Mouse (Mus musculus) embryonic facial prominence, embryonic 15.5 days (tissue): Measurements from ENCODE around the gene Vmn1r1. TPM values are rescaled to one million over a fixed set of nuclear protein-coding genes. Genes with fewer than 3 reads are reported as not detected.

Source experiments
- ATAC-seq: fragments of 200-750 bp; cut with Nextera tagmentation; 2 replicates; pipeline ENCODE4 v1.8.0; 2017; ENCODE audit warnings: low read depth, moderate TSS enrichment; ENCODE audit not compliant: insufficient number of reproducible peaks, low FRiP score, low TSS enrichment
- H3K27ac ChIP-seq: fragments of 300-500 bp; sonication (generic); replicated peaks from 2 replicates; pipeline ENCODE4 v1.5.1; 2015; ENCODE audit warnings: mild to moderate bottlenecking, inconsistent platforms
- H3K27me3 ChIP-seq: fragments of 300-500 bp; sonication (generic); 2 replicates; pipeline ENCODE4 v1.6.1; 2015; ENCODE audit warnings: inconsistent platforms
- H3K36me3 ChIP-seq: fragments of 300-500 bp; sonication (generic); 2 replicates; pipeline ENCODE4 v1.6.1; 2015; ENCODE audit warnings: mild to moderate bottlenecking, inconsistent platforms
- H3K4me1 ChIP-seq: fragments of 300-500 bp; sonication (generic); 2 replicates; pipeline ENCODE4 v1.6.1; 2015; ENCODE audit warnings: inconsistent platforms
- H3K4me2 ChIP-seq: fragments of 300-500 bp; sonication (generic); replicated peaks from 2 replicates; pipeline ENCODE4 v1.6.1; 2015; ENCODE audit warnings: mild to moderate bottlenecking, inconsistent platforms
- H3K4me3 ChIP-seq: fragments of 300-500 bp; sonication (generic); replicated peaks from 2 replicates; pipeline ENCODE4 v1.5.1; 2015; ENCODE audit warnings: mild to moderate bottlenecking, inconsistent platforms
- H3K9ac ChIP-seq: fragments of 300-500 bp; sonication (generic); 2 replicates; pipeline ENCODE4 v1.6.1; 2015; ENCODE audit warnings: inconsistent platforms
- H3K9me3 ChIP-seq: fragments of 300-500 bp; sonication (generic); replicated peaks from 2 replicates; pipeline ENCODE4 v1.6.1; 2016; ENCODE audit warnings: inconsistent platforms
- WGBS: fragments of 180-500 bp; shearing (Covaris S2); methylation state at CpG from one replicate; pipeline ENCODE4 v1.1.7; 2015; 5-methylcytosine and 5-hydroxymethylcytosine counted together
- polyA plus RNA-seq: library from polyadenylated mRNA; unstranded; fragments of >200 nt; fragmentation: Nextera tagmentation; extraction: Ambion mirVana; gene quantifications from 2 replicates; pipeline ENCODE4 v1.2.1, GENCODE M21; 2015

Vmn1r1 gene
- polyA plus RNA-seq, 1 experiment from 2014 or later, result not detected

DNA sequence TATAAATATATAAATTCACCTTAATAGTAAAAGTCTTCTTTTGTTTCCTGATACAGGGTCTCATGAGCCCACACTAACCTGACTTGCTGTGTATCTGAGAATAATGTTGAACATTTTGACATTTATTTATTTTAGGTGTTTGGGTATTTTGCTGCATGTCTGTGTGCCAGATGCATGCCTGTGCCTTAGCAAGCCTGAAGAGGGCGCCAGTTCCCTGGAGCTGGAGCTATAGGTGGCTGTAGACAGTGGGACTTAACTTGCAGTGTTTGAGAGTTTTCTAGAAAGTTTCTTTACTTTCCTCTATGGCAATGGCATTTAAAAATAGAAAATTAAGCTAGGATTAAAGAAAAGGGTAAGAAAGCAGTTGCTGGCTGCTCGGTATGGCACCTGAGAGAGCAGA is 33.5 kb downstream of the Vmn1r1 start:
- 49% methylated on average over 2 of the region's 2 CpGs for WGBS
- ATAC-seq, result no peak
- no peak overlapping the region for H3K9ac ChIP-seq

DNA sequence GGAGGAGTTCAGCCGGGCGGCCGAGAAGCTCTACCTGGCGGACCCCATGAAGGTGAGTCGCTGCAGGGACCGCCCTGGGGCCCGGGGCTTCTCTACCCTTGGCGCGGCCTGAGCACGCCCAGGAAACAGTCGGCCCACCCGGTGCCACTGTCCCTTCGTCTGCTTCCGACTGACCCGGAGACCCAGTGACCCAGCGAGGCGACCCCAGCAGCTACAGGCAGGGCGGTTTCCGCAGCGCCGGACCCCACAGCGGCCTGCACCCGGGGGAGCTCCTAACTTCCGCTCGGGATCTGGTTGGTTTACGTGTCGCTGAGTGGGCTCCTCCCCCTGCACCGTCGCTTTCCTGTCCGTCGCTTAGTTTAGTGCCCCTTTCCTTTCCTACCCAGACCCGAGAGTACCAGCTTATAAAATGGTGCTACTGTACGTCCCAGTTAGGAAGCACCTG is 39.3 kb downstream of the Vmn1r1 start:
- Histone ChIP-seq H3K9ac (peak overlapping the region; percentile 67), H3K36me3 (peaks cover 16% of the 10 kb centered on the region; the same call in 1 of the 2 replicates), H3K27ac (peak overlapping the region; percentile 86), H3K4me2 (peak overlapping the region; percentile 59), H3K9me3 (no peaks in the 10 kb centered on the region), H3K4me1 (peaks cover 17% of the 10 kb centered on the region), H3K27me3 (no peaks in the 10 kb centered on the region), H3K4me3 (peak overlapping the region; percentile 93)
- ATAC-seq, result peak; percentile 94
- WGBS, result under 1% methylated on average over 32 of the region's 33 CpGs

More for the DNA sequence above, 33.5 kb downstream of the Vmn1r1 start:
- Histone ChIP-seq H3K9me3 (no peaks in the 10 kb centered on the region), H3K4me3 (no peak overlapping the region), H3K27ac (no peak overlapping the region), H3K27me3 (no peaks in the 10 kb centered on the region), H3K4me1 (peaks cover 9% of the 10 kb centered on the region), H3K36me3 (peaks cover 35% of the 10 kb centered on the region), H3K4me2 (no peak overlapping the region)

GRCm38 (mm10) chr1:182124506-182124905 is 39.8 kb downstream of the Vmn1r1 start, which contains the start of gene Srp9:
Srp9 (plus strand) TSS chr1:182124737.
- Histone ChIP-seq H3K4me1 (peaks cover 17% of the 10 kb centered on the region), H3K4me2 (peak within 1 kb of the TSS; percentile 59), H3K4me3 (peak within 1 kb of the TSS; percentile 93), H3K27ac (peak within 1 kb of the TSS; percentile 86), H3K9me3 (no peaks in the 10 kb centered on the region), H3K9ac (peak within 1 kb of the TSS; percentile 67), H3K27me3 (no peaks in the 10 kb centered on the region), H3K36me3 (peaks cover 11% of the 10 kb centered on the region; the same call in 1 of the 2 replicates)
- WGBS, result under 1% methylated on average over 35 of the region's 37 CpGs
- ATAC-seq, result peak; percentile 99

GRCm38 (mm10) chr1:182122413-182122812 is 41.9 kb downstream of the Vmn1r1 start:
- Histone ChIP-seq H3K36me3 (no peaks in the 10 kb centered on the region), H3K27me3 (no peaks in the 10 kb centered on the region), H3K4me3 (no peak overlapping the region), H3K9me3 (no peaks in the 10 kb centered on the region), H3K4me1 (peaks cover 17% of the 10 kb centered on the region), H3K4me2 (no peak overlapping the region), H3K9ac (no peak overlapping the region), H3K27ac (no peak overlapping the region)
- 78% methylated on average over 4 of the region's 4 CpGs for WGBS
- no peak for ATAC-seq

GRCm38 (mm10) chr1:182115651-182116408 is 48.5 kb downstream of the Vmn1r1 start:
- 23% methylated on average over 7 of the region's 7 CpGs for WGBS
- Histone ChIP-seq H3K9ac (no peak overlapping the region), H3K27me3 (no peaks in the 10 kb centered on the region), H3K4me1 (peaks cover 50% of the 10 kb centered on the region), H3K4me2 (no peak overlapping the region; the same call in 1 of the 2 replicates), H3K27ac (peak overlapping the region; percentile 52), H3K9me3 (no peaks in the 10 kb centered on the region), H3K36me3 (no peaks in the 10 kb centered on the region), H3K4me3 (no peak overlapping the region)
- peak; percentile 70 for ATAC-seq

DNA sequence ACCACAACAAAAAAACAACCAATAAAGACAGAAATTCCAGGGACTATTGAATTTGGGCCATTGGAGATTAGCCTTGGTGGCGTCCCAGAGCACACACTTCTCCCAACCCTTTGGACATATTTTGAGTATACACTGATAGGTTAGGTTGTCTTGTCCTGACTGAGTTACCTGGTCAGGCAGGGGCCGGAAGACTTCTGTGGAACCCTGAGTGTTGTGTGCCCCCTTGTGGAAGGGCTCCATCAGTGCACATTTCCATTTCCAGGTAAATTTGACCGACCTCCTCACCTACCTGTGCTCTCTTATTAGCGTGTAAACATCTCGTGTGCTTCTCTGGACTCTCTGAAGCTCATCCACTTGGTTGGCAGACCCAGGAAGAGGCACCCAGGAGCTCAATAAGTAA is 49.1 kb downstream of the Vmn1r1 start:
- H3K4me3 ChIP-seq, result no peak overlapping the region
- H3K36me3 ChIP-seq, result no peaks in the 10 kb centered on the region
- no peaks in the 10 kb centered on the region for H3K9me3 ChIP-seq
- no peak overlapping the region for H3K9ac ChIP-seq
- no peak for ATAC-seq
- peaks cover 56% of the 10 kb centered on the region for H3K4me1 ChIP-seq
- peak overlapping the region; percentile 52; the same call in 1 of the 2 replicates for H3K27ac ChIP-seq
- WGBS, result 16% methylated on average over 5 of the region's 5 CpGs
- no peaks in the 10 kb centered on the region for H3K27me3 ChIP-seq
- no peak overlapping the region; the same call in 1 of the 2 replicates for H3K4me2 ChIP-seq

GRCm38 (mm10) chr1:182113587-182114500 is 50.4 kb downstream of the Vmn1r1 start:
- ATAC-seq, result no peak
- H3K36me3 ChIP-seq, result no peaks in the 10 kb centered on the region
- no peak overlapping the region for H3K27ac ChIP-seq
- H3K4me1 ChIP-seq, result peaks cover 59% of the 10 kb centered on the region
- 25% methylated on average over 19 of the region's 19 CpGs for WGBS
- no peaks in the 10 kb centered on the region for H3K27me3 ChIP-seq
- H3K9ac ChIP-seq, result no peak overlapping the region
- no peaks in the 10 kb centered on the region for H3K9me3 ChIP-seq
- H3K4me2 ChIP-seq, result no peak overlapping the region
- H3K4me3 ChIP-seq, result no peak overlapping the region

DNA sequence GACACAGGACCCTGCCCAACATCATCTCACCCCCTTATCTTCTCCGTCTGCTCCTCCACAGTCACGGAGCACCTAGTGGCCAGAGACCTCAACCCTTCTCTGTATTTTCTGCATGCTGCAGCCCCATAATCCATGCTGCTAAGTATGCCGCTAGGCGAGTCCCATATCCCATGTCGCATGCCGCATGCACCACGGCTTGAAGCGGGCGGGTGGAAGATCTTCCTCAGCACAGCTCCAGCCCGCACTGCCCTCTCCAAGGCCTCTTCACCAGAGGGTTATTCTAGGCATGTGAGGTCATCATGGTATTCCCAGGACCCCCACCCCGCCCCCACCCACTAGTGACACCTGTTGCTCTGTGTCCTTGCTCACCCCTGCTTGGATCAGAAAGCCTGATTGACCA is 51.2 kb downstream of the Vmn1r1 start:
- H3K4me1 ChIP-seq, result peaks cover 66% of the 10 kb centered on the region
- H3K9ac ChIP-seq, result no peak overlapping the region
- no peaks in the 10 kb centered on the region for H3K36me3 ChIP-seq
- ATAC-seq, result 0 out of 2 replicates have a peak, but pooled peaks have one; percentile 31
- H3K9me3 ChIP-seq, result no peaks in the 10 kb centered on the region
- no peak overlapping the region for H3K4me3 ChIP-seq
- H3K27ac ChIP-seq, result no peak overlapping the region
- 75% methylated on average over 11 of the region's 11 CpGs for WGBS
- no peak overlapping the region for H3K4me2 ChIP-seq
- no peaks in the 10 kb centered on the region for H3K27me3 ChIP-seq

GRCm38 (mm10) chr1:182112385-182112784 is 51.9 kb downstream of the Vmn1r1 start:
- Histone ChIP-seq H3K4me2 (no peak overlapping the region), H3K4me1 (peaks cover 68% of the 10 kb centered on the region)
- 82% methylated on average over 15 of the region's 15 CpGs for WGBS

GRCm38 (mm10) chr1:182111386-182112317 is 52.6 kb downstream of the Vmn1r1 start:
- peaks cover 68% of the 10 kb centered on the region for H3K4me1 ChIP-seq
- no peaks in the 10 kb centered on the region for H3K36me3 ChIP-seq
- no peaks in the 10 kb centered on the region for H3K27me3 ChIP-seq
- H3K27ac ChIP-seq, result peak overlapping the region; percentile 44
- no peak overlapping the region for H3K4me2 ChIP-seq
- H3K9me3 ChIP-seq, result no peaks in the 10 kb centered on the region
- 50% methylated on average over 14 of the region's 14 CpGs for WGBS
- ATAC-seq, result 0 out of 2 replicates have a peak, but pooled peaks have one; percentile 30
- H3K4me3 ChIP-seq, result no peak overlapping the region
- no peak overlapping the region for H3K9ac ChIP-seq

More at GRCm38 (mm10) chr1:182112385-182112784, 51.9 kb downstream of the Vmn1r1 start:
- no peaks in the 10 kb centered on the region for H3K36me3 ChIP-seq
- no peaks in the 10 kb centered on the region for H3K27me3 ChIP-seq
- ATAC-seq, result no peak
- no peak overlapping the region for H3K9ac ChIP-seq
- peak overlapping the region; percentile 44 for H3K27ac ChIP-seq
- no peaks in the 10 kb centered on the region for H3K9me3 ChIP-seq
- no peak overlapping the region for H3K4me3 ChIP-seq
